Mouse (Mus musculus) retina, postnatal 7 days (tissue): Measurements from ENCODE around the gene Eapp.
A peak's percentile ranks its signal among the peaks of the same experiment; 100 is the strongest.
"Not testable (repeated sequence)": the region's sequence is repeated elsewhere in the genome, so short reads cannot be mapped to it uniquely, and the experiment has no call there.

Experiments
- DNase-seq: peaks from one replicate; pipeline ENCODE4 v3.0.0-alpha.2; 2012; ENCODE audit warnings: low read depth, low spot score

The Eapp gene

DNA sequence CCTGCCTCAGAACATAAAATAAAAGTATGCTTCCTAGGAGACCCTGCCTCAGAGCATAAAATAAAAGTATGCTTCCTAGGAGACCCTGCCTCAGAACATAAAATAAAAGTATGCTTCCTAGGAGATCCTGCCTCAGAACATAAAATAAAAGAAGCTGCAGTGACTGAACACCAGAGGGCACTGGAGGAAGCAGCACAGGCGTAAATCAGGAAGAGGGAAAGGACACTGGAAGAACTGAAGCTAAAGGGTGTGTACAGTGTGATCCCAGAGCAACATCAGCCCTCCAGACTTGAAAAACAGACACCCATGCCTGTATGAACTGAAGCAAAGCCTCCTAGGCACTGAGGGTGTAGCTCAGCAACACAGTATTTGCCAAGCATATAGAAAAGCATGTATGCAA lies 12.5 kb downstream of the Eapp start:
- peak; percentile 5 for DNase-seq

DNA sequence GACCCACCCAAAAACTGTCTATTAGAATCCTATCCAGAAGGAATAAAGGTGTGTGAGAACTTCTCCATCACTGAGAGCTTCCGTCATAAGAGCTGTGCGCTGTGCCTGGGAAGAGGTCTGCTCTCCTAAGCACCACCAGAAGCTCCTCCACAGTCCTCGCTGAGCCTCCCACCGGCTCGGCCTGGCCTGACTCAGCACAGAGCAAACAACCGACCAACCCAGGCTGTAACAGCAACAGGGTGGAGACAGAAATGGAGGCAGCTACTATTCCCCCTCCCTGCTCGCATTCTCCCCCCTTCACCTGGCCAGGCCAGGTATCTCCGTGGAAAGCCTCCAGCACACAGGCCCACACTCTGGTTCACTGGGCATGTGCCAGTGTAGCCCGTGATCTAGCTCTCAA lies 19.0 kb downstream of the Eapp start:
- DNase-seq = no peak

DNA sequence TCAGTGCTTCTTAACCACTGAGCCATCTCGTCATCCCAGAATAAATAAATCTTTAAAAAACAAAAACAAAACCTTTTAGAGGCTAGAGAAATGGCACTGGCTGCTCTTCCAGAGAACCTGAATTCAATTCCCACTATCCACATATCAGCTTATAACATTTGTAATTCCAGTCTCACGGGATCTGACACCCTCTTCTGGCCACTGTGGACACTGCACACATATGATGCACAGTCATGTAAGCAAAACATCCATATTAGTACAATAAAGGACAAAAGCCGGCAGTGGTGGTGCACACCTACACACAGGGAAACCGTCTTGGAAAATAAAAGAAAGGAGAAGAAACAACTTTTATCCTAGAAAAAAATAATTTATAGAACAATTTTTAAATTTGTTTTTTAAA lies 20.3 kb downstream of the Eapp start:
- DNase-seq = no peak

DNA sequence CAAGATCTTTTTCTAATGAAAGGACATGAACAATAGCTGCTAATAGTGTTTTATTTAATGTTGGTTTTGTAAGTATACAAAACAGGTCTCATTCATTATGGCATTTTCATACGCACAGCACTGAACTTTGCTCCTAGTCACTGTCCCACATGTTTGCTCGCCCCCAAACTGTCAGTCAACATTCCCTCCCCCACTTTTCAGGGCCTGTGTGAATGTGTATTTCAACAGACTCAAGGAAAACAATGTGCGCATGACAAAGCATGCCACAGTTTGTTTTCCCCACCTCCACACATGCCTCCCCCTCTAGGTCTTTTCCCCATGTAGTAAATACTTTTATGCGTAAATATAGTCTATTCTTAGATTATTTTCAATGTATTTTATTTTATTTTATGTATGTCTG lies 24.4 kb downstream of the Eapp start:
- no peak for DNase-seq

DNA sequence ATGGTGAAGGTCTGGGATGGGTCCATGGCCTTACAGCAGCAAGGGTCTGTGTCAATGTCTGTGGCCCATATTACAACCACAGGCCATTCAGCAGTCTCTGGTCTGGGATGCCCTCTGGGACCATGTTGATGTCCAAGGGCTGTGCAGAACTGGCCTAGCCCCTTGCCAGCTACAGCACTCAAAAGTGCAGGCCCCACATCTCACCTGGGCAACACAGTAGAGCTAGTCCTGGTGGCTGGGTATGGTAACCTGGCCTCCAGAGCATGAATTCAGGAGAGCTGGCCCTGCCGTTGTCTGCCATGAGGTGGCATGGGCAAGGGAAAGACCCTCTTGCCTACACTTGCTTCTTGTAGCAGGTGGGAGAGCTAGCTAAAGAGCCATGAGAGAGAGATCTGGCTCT lies 27.6 kb downstream of the Eapp start:
- DNase-seq = no peak

DNA sequence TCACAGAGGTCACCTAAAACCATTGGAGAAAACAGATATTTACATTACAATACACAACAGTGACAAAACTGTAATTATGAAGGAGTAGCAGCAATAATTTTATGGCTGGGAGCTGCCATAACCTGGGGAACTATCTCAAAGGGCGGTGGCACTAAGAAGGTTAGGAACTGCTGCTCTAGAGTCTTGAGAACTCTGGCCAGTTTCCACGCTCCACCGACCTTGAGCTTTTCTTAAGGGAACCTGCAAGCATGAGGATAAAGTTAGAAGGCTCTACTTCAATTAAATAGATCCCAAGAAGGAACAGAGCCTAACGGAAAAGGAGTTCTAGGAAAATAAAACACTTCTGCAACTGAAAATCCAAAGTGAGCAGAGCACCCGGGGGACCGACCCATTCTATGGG lies 30.2 kb downstream of the Eapp start:
- DNase-seq = no peak

DNA sequence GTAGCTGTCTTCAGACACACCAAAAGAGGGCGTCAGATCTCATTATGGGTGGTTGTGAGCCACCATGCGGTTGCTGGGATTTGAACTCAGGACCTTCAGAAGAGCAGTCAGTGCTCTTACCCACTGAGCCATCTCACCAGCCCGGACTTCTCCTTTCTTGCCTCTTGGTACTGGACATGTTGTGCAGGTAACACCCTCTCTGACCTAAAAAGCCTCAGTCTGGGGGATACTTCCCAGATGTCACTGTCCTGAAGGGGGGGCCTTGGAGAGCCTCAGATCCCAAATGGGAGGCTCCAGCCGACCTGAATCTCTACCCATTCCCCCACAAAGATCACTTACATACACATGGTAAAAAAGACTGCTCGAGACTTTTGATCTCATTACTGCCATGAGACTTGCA lies 34.2 kb downstream of the Eapp start:
- not testable (repeated sequence) for DNase-seq

DNA sequence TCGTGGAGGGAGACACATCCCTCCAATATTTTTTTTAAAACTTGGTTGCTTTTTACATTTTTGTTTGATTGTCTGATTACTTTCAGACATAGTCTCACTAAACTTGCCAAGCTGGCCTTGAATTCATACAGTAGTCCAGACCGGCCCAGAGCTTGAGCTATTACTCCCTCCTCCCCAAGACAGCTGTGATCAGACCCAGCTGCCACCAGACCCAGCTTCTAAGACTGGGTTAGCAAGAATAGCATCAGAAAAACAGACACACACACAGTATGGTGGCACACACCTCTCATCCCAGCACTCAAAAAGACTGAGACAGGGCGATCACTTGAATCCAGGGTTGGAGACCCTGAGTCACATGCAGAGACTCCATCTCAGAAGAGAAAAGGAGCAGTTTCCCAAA lies 35.8 kb downstream of the Eapp start:
- DNase-seq = no peak

DNA sequence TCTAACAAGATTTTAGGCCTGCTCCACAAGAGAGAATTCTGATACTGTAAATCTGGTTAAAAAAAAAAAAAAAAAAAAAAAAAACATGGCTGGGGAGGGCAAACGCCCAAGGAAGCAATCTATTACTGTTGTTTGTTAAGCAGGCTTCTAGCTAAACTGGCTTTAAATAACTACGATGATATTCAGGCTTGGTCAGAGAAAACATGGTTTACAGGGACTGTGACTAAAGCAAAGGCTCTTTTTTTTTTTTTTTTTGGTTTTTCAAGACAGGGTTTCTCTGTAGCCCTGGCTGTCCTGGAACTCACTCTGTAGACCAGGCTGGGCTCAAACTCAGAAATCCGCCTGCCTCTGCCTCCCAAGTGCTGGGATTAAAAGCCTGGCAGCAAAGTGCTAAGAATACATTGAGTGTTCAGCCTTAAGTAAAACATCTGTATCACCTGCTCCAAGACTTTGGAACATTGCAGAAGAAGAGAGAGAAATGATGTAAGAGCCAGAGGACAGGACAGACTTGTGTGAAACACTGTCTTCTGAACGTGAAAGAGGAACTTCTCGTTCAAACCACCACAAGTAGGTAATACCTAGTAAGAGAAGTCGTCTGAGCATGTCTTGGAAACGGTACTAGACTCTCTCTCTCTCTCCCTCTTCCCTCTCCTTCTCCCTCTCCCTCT lies 37.1 kb downstream of the Eapp start:
- no peak for DNase-seq

DNA sequence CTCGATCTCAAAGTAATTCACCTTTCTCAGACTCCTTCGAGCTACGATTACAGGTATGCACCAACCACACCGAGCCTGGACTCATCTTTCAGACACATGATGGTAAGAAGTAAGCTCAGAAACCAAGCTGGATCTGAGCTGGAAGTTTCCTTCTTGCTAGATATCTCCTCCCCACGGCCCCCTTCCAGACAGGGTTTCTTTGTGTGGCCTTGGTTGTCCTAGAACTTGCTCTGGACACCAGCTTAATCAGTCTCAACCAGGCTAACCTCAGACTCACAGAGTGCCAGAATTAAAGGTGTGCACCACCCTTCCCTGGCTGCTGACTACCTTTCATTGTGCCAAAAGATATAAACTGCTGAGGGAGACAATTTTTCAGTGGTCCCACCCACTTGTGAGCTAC lies 37.7 kb downstream of the Eapp start:
- DNase-seq = no peak

DNA sequence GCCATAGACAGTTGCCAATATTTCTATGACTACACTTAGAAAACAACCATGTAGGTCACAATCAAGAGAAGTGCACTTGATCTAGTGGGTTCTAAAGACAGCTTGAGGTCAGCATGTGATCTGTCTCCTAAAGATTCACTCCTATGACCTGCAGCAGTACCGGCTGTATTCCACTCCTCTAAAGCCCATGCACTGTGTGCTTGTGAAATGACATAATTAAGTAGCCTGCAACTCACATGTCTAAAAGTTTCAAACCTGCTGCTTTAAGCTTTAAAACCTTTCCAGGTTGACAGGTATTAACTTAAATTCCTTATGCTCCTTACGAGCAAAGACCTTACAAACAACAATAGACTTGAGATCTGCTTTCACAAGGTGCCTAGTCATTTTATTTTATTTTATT lies 38.5 kb downstream of the Eapp start:
- DNase-seq = no peak

DNA sequence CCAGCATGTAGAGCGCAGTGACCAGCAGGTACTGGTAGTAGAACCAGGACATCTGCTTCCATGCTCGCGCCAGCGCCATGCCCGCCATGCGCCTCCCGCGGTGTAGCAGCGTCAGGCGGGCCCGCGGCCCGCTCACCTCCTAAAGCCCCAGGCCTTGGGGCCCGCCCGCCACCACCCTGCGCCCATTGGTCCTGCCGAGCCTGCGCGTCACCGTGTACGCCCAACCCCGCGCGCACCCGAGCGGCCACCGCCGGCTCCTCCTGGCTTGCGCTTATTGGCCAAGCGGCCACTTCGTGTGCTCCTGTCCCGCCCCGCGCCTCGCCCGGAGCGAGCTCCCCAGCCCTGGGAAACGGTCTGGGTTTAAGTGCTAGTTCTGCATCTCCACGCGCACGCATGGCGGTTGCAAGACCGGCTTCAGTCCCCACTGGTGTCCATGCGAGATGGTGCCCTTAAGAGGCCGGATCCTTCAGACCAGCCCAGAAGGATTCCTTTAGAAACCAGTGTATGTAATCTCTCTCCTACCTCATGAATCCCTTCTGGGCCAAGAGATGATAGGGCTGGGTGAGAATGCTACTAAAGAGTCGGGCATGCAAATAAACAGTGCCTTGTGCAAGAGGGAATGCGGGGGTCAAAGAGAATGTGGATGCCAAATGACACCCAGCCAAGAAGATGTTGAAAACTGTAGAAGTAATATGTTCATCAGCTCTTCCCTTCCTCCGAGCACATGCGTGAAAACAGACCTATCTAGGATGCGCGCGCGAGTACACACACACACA lies 39.1 kb downstream of the Eapp start, which contains the start of gene Sptssa:
Gene Sptssa (minus strand): TSS at position 178 of the 776 bp plus-strand sequence.
- DNase-seq = peak; percentile 90

DNA sequence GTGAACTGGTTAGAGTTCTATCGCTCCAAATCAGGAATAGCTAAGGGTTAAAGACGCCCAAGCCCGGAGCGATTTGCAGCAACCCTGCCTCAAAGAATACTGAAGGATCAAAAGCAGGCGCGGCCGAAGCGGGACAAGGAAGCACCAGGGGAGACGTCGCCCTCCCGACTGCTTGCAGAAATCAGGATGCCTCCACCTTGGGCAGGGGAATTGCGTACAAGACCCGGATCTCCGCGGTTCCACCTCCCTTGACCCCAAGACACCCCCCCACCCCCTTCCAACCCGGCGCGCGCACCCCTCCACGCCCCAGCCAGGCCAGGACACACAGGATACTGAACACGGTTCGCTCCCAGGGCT lies 39.7 kb downstream of the Eapp start:
- DNase-seq = no peak

DNA sequence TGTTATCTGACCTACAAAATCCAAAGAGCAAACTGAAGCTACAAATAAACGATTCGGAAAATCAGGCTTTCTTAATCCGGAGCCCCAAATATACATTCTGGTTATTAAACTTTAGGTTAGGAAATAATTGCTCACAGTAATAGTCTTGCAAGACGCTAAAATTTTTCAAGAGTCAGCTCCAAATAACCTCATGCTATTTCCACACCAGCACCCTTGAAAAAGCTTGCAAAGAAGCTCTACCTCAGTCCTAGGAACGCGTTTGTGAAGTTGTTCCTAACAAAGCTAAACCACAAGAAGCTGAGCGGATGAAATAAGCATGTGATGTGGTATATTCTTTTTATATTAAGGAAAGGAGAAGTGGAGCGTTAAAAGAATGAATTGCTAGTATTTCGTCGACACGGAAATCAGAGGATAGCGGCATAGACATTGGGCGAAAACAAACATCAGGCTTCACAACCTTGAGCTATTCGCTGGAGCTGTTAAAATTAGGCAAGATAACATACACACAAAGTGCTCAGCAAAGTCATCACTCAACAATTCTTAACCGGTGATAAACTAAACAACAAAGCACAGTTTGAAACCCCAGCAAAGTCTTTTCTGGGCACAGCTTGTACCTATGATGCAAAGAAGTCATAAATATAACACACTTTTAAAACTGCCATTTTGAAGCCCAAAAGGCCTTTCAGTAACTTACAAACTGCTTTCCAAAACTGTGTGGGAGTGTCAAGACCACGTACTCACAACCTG lies 40.2 kb downstream of the Eapp start:
- no peak for DNase-seq

DNA sequence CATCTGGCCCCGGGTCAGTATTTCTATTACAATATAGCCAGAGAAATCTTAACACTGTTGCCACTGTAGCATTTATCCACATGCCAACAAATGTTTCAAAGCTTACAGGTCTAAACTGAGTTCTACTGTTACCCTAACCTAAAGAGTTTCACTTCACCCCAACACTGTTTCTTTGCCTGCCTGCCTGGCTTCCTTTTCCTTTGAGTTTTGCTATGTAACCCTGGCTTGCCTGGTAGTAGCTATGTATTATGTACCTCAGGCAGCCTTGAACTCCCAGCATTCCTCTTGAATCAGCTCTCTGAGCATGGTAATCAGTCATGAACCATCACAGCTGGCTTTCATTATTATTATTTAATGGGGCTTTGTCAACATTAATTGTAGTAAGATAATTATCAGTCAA lies 41.0 kb downstream of the Eapp start:
- DNase-seq = no peak

DNA sequence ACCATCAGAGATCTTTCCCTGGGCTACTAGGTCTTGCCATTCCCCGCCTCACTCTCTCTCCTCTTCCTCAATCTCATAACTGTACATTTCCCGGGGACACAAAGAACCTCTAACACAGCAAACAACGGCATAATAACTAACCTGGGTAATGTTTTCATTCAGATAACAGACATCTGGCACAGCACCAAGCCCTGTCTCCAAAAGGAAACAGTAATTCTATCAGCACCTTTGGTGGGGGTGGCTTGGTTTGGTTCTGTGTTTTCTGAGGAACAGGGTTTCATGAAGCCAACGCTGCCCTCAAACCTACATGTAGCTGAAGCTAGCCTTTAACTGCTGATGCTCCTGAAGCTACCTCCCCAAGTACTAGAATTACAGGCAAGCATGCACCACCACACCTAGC lies 41.6 kb downstream of the Eapp start:
- no peak for DNase-seq

DNA sequence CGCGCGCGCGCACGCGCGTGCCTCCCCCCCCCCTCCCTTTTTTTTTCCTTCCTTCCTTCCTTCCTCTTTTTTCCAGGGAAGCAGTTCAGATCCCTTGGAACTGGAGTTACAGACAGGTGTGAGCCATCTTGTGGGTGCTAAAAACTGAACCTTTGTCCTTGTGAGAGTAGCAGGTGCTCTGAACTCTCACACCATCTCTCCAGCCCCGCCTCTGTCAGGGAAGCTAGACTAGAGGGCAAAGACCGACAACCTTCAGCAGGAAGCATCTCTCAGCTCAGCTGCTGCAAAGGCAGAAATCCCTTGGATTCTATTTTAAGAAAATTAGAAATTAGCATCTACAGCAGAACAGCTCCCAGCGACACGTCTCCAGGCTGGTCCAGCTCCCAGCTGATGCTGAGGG lies 43.4 kb downstream of the Eapp start:
- no peak for DNase-seq

DNA sequence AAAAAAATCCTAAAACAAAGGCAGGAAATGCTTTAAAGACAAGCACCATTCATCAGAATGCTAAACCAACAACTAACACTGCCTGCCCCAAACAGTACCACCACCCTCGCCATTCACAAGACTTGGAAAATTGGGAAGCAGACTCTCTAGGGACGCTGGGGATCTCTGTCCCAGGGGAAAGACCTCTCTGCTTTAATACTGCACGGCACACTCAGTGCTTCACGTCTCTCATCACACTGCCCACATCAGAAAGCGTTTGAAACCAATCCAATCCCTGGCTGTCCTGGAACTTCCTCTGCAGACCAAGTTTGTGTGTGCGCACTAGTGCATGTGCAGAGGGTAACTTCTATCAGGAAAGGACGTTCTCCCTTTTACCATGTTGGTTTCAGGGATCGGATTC lies 43.9 kb downstream of the Eapp start:
- no peak for DNase-seq

DNA sequence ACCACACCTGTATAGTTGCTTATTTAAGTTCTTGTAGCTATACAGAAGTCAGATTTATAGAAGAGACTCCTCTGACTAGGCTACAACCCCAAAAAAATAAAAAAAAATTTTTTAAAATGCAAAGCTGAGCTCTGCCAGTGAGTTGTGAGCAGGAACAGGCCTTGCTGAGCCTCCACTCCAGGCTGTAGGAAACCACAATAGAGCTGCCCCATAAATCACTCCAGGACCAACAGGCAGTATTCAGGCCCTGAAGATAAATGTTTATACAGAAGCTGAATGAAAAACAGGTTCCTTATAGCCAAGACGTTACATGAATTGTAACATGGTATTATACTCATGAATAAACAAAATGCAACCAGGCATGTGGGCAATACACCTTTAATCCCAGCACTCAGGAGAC lies 44.5 kb downstream of the Eapp start:
- no peak for DNase-seq

DNA sequence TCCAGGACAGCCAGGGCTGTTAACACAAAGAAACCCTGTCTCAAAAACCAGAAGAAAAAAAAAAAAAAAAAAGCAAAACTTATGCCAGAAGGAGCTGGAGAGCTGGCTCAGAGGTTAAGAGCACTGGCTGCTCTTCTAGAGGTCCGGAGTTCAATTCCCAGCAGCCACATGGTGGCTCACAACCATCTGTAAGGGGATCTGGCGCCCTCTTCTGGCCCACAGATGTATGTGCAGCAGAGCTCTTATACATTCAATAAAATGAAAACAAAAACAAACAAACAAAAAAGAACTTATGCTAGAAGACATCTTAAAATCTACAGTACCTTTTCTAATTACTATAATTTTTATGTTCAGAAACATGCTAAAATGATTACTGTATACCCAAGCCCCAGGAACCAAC lies 50.8 kb downstream of the Eapp start:
- no peak for DNase-seq

DNA sequence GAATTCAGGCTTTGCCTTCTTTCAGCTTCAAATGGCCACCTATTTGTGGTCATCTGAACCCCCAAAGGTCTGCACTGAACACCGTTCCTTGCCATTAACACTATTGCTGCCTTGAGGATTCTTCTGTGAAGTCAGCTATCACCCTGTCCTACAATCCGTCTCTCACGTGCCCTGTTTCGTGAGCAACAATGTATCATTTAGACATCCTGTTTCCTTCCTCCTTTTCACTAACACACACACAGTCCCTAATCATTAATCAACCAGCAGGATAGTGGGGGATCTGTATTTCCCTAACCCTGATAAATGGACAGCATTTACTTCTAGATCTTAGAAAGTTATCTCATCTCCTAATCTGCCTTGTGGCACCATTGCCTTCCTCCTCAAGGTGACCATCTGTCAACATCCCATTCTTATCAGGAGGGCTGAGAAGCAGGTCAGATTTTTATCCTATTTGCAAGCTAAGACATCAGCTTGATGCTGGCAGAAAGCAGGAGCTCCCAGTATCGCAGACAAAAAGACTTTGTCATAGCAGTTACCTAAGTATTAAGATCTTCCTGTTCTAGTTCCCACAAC lies 52.3 kb downstream of the Eapp start:
- DNase-seq = no peak

DNA sequence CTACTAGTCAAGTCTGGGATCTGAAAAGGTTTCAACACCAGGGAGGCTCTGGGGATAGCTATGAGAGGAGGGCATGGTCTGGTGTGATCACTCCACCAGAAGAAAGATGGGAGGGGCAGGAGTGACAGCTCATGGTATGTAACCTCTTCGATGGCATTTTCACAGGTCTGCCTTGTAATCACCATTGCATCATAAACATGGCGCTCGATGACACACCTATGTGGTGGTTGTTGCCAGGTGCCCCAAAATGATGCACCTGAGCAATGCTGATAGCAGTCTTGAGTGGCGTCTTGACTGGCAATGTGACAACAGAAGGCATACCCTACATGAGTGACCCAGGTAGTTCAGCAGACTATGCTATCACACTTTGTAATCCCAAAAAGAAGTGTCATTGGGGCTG lies 54.3 kb downstream of the Eapp start:
- DNase-seq = no peak

DNA sequence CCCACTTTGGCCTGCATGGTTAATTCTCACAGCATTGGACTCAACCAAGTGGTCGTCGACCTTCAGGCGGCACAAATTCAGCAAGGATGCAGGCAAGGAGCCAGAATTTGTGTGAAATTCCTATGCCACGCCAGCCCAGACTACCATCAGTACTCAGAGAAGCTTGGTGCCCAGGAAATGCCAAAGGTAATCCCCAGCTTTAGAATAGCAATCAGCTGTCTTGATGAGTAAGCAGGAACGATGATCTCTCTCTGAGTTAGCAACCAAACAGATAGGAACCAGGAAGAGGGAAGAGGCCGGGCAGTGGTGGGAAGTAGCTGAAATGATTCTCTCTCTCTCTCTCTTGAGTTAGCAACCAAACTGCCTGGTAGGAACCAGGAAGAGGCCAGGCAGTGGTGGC lies 55.4 kb downstream of the Eapp start:
- no peak for DNase-seq
